Mouse (Mus musculus): Measurements from ENCODE around the gene Gm49405. TPM values are rescaled to one million over a fixed set of nuclear protein-coding genes. Genes with fewer than 3 reads are reported as not detected.
"Not testable (repeated sequence)": the region's sequence is repeated elsewhere in the genome, so short reads cannot be mapped to it uniquely, and the experiment has no call there.

Gm49405 gene
- total RNA-seq, 1 experiment from 2014 or later: 0.57 TPM

GRCm38 (mm10) chr19:4040941-4041340, 40.5 kb downstream of the Gm49405 start:
- ATAC-seq (replicated peaks; ENCODE audit: insufficient number of reproducible peaks, low FRiP score, low TSS enrichment, poor library complexity, severe bottlenecking): not testable (repeated sequence)

DNA sequence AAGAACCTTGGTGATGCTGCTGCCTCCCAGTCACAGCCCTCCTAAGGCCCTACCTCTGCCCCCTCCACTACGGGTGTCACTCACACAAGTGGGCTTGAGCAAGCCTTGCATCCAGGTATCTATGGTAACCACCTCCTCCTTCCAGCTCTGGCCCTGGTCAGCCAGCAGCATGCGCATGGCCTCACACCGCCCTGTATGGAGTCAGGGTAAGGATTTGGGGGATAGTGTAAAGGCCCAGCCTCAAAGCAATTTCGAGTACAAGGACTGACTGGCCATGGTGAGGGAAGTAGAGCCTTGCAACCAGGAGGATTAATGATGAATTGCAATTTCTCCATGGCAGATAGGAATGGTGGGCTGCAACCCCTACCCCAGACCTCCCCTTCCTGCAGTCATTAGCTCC, 41.1 kb downstream of the Gm49405 start:
- not testable (repeated sequence) for ATAC-seq (replicated peaks; ENCODE audit: insufficient number of reproducible peaks, low FRiP score, low TSS enrichment, poor library complexity, severe bottlenecking)

GRCm38 (mm10) chr19:4042124-4042523, 41.7 kb downstream of the Gm49405 start:
- ATAC-seq (replicated peaks; ENCODE audit: insufficient number of reproducible peaks, low FRiP score, low TSS enrichment, poor library complexity, severe bottlenecking): no peak

GRCm38 (mm10) chr19:4044109-4044508, 43.7 kb downstream of the Gm49405 start:
- not testable (repeated sequence) for ATAC-seq (replicated peaks; ENCODE audit: insufficient number of reproducible peaks, low FRiP score, low TSS enrichment, poor library complexity, severe bottlenecking)

DNA sequence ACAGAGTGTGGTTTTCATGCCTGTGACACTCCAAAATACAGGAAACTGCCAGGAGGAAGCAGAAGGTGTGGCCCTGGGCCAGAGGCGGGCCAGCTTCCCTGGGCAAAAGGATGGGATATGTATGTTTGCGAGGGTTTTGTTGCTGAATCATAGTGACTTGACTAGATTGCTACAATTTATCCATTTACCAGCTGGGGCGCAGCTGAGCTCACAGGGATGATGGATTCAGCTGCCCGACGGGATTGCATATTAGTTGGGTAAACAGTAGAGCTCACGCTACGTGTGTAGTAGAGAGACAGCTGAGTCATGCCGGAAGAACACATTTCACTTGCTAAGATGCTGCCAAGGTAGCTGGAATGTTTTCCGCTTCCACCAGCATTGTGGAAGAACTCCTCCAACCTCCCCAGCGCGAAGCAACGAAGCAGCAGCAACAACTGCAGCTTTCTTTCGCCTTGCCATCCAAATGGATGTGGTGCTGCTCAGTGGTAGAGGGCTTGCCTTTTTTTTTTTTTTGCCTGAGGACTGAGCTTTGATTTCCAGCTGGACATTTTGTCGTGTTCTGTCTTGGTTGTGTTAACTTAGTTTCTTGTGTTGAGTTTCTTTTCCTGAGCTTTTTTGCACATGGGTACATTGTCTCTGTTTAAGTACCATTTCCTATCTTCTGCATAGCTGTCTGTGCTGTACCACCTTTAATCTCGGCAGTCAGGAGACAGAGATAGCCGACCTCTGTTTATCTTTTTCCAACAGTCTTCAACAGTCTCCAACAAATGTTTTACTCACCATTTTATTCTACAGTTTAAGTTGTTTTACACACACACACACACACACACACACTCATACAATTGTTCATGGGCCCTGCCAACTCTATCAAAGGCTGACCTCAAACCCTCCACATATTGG, 45.8 kb downstream of the Gm49405 start, which contains the start of gene Gstp2:
Gene Gstp2 (minus strand): TSS at position 58 of the 900 bp plus-strand sequence.
- peak; percentile 36; the same call in 1 of the 2 replicates for ATAC-seq (replicated peaks; ENCODE audit: insufficient number of reproducible peaks, low FRiP score, low TSS enrichment, poor library complexity, severe bottlenecking)

DNA sequence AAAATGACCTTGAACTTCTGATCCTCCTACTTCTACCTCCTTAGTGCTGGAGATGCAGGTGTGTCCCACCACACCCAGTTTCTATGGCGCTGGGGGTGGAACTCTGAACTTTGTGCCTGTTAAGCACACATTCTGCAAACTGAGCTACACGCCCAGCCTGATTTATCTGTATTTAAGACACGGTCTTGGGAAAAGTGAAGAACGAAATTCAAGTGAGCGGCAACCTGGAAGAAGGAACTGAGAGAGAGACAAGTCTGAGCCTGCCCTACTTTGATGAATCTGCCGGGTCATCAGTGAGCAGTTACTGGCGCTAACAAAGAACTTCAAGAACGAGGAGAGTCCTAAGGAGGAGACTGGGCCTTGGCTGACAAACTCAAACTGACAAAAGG, 46.4 kb downstream of the Gm49405 start:
- no peak for ATAC-seq (replicated peaks; ENCODE audit: insufficient number of reproducible peaks, low FRiP score, low TSS enrichment, poor library complexity, severe bottlenecking)

DNA sequence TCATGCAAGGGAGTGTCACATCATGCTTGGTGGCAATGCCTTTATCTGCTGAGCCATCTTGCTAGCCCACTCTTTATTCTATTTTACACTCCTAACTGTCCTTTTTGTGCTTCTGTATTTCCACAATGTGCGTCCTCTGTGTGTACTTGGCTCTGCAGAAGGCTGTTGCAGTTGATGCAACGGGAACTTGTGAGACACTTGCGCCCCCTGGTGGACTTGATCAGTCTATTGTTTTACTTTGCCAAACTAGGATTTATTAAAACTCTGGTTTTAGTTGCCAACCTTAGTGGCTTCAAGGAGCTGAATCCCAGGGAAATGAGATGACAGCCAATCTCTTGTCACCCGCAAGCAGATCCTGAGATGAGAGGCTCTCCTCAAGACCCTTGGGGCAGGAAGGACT, 47.4 kb downstream of the Gm49405 start:
- peak; percentile 72 for ATAC-seq (replicated peaks; ENCODE audit: insufficient number of reproducible peaks, low FRiP score, low TSS enrichment, poor library complexity, severe bottlenecking)

DNA sequence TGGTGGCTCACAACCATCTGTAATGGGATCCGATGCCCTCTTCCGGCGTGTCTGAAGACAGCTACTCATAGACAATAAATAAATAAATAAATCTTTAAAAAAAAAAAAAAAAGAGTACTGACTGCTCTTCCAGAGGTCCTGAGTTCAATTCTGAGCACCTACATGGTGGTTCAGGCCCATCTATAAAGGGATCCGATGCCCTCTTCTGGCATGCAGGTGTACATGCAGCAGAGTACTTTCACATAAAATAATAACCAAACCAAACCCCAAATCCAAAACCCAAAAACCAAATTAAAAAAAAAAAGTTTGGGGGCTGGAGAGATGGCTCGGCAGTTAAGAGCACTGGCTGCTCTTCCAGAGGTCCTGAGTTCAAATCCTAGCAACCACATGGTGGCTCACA, 48.6 kb downstream of the Gm49405 start:
- ATAC-seq (replicated peaks; ENCODE audit: insufficient number of reproducible peaks, low FRiP score, low TSS enrichment, poor library complexity, severe bottlenecking): not testable (repeated sequence)

GRCm38 (mm10) chr19:4051016-4051415, 50.6 kb downstream of the Gm49405 start:
- ATAC-seq (replicated peaks; ENCODE audit: insufficient number of reproducible peaks, low FRiP score, low TSS enrichment, poor library complexity, severe bottlenecking): no peak

DNA sequence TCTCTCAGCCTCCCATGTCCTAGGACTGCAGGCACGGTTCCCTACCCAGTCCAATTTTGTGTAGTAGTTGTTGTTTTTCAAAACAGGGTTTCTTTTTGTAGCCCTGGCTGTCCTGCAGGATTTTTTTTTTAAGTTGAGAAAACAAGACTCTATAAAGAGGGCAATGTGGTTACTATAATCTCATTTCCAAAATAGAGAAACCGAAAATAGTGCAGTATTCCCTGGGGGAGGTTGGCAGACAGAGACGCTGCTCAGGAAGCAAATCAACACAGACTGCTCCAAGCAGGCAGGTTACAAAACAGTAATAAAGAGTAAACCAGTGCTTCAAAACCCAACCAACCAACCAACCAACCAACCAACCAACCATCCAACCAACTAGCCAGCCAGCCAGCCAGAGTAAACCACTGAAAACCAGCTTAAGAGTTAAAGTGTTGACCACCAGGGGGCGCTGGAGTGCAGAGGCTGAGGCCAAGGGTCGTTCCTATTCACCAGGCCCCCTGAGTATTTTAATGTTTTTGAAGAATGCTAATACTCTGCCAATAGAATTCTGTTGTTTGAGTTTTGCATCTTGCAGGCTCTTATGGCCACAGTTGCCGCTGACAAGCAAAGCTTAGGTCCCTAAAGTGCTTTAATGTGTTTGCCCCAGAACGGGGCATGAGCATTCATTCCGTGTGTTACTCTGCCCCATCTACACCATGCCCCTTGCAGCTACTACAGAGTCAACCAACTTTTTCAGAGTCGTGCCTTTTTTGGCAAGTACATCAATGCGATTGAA, 51.5 kb downstream of the Gm49405 start:
- no peak for ATAC-seq (replicated peaks; ENCODE audit: insufficient number of reproducible peaks, low FRiP score, low TSS enrichment, poor library complexity, severe bottlenecking)

DNA sequence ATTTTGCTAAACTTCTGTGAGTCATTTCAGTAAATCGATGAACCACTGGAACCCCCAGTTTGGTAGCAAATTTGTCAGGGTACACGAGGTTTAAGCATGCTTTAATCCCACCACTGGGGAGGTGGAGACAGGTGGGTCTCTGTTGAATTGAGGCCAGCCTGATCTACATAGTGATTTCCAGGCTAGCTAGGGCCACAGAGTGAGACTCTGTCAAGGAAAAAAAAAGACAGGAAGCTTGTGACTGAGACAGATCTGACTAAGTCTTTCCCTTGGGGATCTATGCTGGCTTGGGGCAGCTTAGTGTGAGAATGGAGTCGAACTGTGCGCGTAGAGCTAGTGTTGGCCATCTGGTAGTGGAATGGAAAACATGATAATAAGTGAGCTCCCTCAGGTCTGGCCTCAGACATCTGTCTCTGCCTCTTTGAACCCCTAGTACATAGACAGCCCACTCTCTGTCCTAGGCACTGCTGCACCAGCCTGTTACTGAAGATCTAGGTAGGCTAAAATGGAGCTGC, 52.1 kb downstream of the Gm49405 start:
- ATAC-seq (replicated peaks; ENCODE audit: insufficient number of reproducible peaks, low FRiP score, low TSS enrichment, poor library complexity, severe bottlenecking): no peak

- no peak for ATAC-seq (replicated peaks; ENCODE audit: insufficient number of reproducible peaks, low FRiP score, low TSS enrichment, poor library complexity, severe bottlenecking)
These were observed 54.2 kb downstream of the Gm49405 start for GRCm38 (mm10) chr19:4054613-4055012.

Other genes with a start within 250 kb of the Gm49405 start
- 103 to 126 TPM (median 109 TPM) in 3 replicates for gene Kmt5b, start 233.2 kb upstream of the Gm49405 start, total RNA-seq (2017)
- 34.8 to 59.4 TPM (median 42.0 TPM) in 3 replicates for gene Chka, start 148.9 kb upstream of the Gm49405 start, total RNA-seq (2017)
- 181 to 259 TPM (median 252 TPM) in 3 replicates for gene Tcirg1, start 93.5 kb upstream of the Gm49405 start, total RNA-seq (2017)
- gene Ndufs8, start 87.9 kb upstream of the Gm49405 start, total RNA-seq (2017): 27.2 to 46.8 TPM (median 33.1 TPM) in 3 replicates
- gene Aldh3b1, start 70.8 kb upstream of the Gm49405 start, total RNA-seq (2017): 54.5 to 74.4 TPM (median 57.2 TPM) in 3 replicates
- gene Unc93b1, start 65.4 kb upstream of the Gm49405 start, total RNA-seq (2017): 243 to 349 TPM (median 322 TPM) in 3 replicates
- gene Aldh3b3, start 42.0 kb upstream of the Gm49405 start, total RNA-seq (2017): not detected in 3 replicates
- not detected in 3 replicates for gene Aldh3b2, start 28.3 kb upstream of the Gm49405 start, total RNA-seq (2017)
- not detected in 3 replicates for gene Acy3, start 14.1 kb upstream of the Gm49405 start, total RNA-seq (2017)
- not detected in 3 replicates for gene Tbx10, start 7.9 kb upstream of the Gm49405 start, total RNA-seq (2017)
- 2.3 to 11.1 TPM (median 2.3 TPM) in 3 replicates for gene Nudt8, start within 50 bp of the Gm49405 start, total RNA-seq (2017)
- 3.1 TPM in 2 of 3 replicates, not detected in the other for gene Doc2g, start 2.7 kb downstream of the Gm49405 start, total RNA-seq (2017)
- 74.5 to 108 TPM (median 103 TPM) in 3 replicates for gene Ndufv1, start 12.2 kb downstream of the Gm49405 start, total RNA-seq (2017)
- 101 to 129 TPM (median 104 TPM) in 3 replicates for gene Gstp1, start 37.4 kb downstream of the Gm49405 start, total RNA-seq (2017)
- gene Gstp2, start 45.4 kb downstream of the Gm49405 start, total RNA-seq (2017): not detected in 3 replicates
- 2.8 to 10.8 TPM (median 5.8 TPM) in 3 replicates for gene Gstp3, start 58.9 kb downstream of the Gm49405 start, total RNA-seq (2017)
- gene Cabp2, start 81.0 kb downstream of the Gm49405 start, total RNA-seq (2017): not detected in 3 replicates
- gene Cdk2ap2, start 96.6 kb downstream of the Gm49405 start, total RNA-seq (2017): 77.3 to 120 TPM (median 92.6 TPM) in 3 replicates
- gene Pitpnm1, start 99.4 kb downstream of the Gm49405 start, total RNA-seq (2017): 127 to 142 TPM (median 137 TPM) in 3 replicates
- gene Aip, start 125.2 kb downstream of the Gm49405 start, total RNA-seq (2017): 94.2 to 132 TPM (median 124 TPM) in 3 replicates
- gene Gpr152, start 139.2 kb downstream of the Gm49405 start, total RNA-seq (2017): 0.29 to 0.43 TPM in 2 of 3 replicates, not detected in the other
- gene Cabp4, start 143.4 kb downstream of the Gm49405 start, total RNA-seq (2017): not detected in 3 replicates
- gene Coro1b, start 148.0 kb downstream of the Gm49405 start, total RNA-seq (2017): 209 to 226 TPM (median 217 TPM) in 3 replicates
- 133 to 326 TPM (median 178 TPM) in 3 replicates for gene Ptprcap, start 153.0 kb downstream of the Gm49405 start, total RNA-seq (2017)
- 22.8 to 27.8 TPM (median 27.0 TPM) in 3 replicates for gene Rps6kb2, start 162.7 kb downstream of the Gm49405 start, total RNA-seq (2017)
- 14.1 to 18.7 TPM (median 14.2 TPM) in 3 replicates for gene Carns1, start 174.9 kb downstream of the Gm49405 start, total RNA-seq (2017)
- gene Tbc1d10c, start 190.7 kb downstream of the Gm49405 start, total RNA-seq (2017): 71.5 to 178 TPM (median 83.5 TPM) in 3 replicates
- gene Ppp1ca, start 191.4 kb downstream of the Gm49405 start, total RNA-seq (2017): 479 to 544 TPM (median 541 TPM) in 3 replicates
- gene Rad9a, start 201.0 kb downstream of the Gm49405 start, total RNA-seq (2017): 19.1 to 26.3 TPM (median 20.7 TPM) in 3 replicates
- 10.2 to 28.8 TPM (median 19.7 TPM) in 3 replicates for gene Clcf1, start 213.6 kb downstream of the Gm49405 start, total RNA-seq (2017)
- not detected in 3 replicates for gene AC109138.7, start 213.7 kb downstream of the Gm49405 start, total RNA-seq (2017)
- gene Pold4, start 231.3 kb downstream of the Gm49405 start, total RNA-seq (2017): 94.0 to 149 TPM (median 107 TPM) in 3 replicates

Measured in monocyte, adult 5-6 weeks (primary cell).